Mouse (Mus musculus): Measurements from ENCODE around the gene Olfr1223.

GRCm38 (mm10) chr2:89132954-89133353 is 18.4 kb downstream of the Olfr1223 start, which contains the start of gene Olfr1222:
- TF ChIP-seq CTCF (IDR thresholded peaks at IDR 0.05; ENCODE audit: control insufficient read depth, insufficient read depth, low read length): no peak
- TF ChIP-seq POLR2A (IDR thresholded peaks at IDR 0.05; ENCODE audit: borderline replicate concordance, control insufficient read depth, low read depth, low read length): no peak
